Mouse (Mus musculus): ENCODE measurements around the gene Mrpl49.

The Mrpl49 gene

GRCm38 (mm10) chr19:6057313-6058096 is at the start of gene Mrpl49, which contains the start of gene Fau:
TSS of gene Mrpl49 (minus strand) at chr19:6057785.
TSS of gene Fau (plus strand) at chr19:6057844.
- peak; percentile 99 for DNase-seq (ENCODE audit: low spot score in 2 of 2)

DNA sequence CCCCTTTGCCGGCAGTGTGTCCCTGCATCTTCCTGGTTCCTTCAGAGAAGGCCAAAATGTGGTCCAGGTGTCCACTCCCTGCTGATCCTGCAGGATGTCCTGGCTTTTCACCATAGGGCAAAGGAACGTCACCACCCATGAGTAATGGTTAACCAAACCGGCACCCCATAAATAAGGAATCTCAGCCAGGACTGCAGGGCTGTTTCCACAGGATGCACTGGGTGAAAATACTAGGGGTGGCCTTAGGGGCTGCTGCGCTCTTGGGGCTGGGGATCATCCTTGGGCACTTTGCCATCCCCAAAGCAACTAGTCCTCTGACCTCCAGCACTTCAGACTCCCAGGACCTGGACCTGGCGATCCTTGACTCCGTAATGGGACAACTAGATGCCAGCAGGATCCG is 48.0 kb upstream of the Mrpl49 start, which contains the start of gene Naaladl1:
TSS of gene Naaladl1 (plus strand) at position 197 of the 400 bp plus-strand sequence.
- DNase-seq (ENCODE audit: low spot score in 2 of 2): no peak

DNA sequence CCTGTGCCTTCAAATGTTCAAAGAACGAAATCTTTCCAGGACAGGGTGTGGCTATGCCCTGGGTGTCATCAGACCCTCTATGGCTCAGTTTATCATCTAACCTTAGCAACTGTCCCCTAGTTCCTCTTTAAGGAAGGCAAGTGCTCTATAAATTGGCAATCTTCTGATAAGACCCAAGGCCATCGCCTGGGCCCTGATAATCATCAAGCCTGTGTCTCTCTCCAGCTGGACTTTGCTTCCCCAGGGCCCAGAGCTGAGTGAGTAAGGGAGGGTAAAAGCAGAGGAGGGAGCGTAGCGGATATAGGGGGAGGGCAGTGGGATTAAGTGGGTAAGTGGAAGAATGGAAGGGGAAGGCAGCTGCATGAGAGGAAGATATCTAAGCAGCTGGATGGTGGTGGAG is 46.9 kb upstream of the Mrpl49 start:
- no peak for DNase-seq (ENCODE audit: low spot score in 2 of 2)

DNA sequence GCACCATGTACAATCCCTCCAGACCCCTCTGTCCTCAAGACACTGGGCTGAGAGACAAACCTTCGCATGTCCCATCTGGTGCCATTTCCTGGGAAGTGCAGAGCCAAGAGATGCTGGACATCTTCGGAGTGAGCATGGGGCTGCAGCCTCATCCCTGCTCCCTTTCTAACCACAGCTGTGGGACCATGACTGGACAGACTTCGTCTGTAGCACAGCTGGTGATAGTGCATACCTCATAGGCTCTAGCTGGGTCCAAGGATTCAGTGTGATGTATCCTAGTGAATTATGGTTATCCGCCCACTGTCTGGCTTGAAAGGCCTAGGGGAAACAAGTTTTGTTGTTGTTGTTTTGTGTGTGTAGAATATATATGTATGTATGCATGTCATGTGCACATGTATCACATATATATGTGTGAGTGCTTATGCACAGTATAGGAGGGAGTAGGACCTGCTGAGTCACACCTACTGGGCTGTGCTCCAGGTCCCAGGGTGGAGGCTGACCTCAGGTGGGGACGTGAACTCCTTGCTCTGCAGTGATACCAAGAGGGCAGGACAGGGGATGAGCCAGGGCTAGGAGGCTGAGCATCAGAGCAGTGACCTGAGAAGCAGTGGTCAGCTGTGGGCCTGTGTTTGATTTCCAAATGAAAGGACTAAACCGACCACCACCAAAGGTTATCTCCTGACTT is 44.7 kb upstream of the Mrpl49 start:
- DNase-seq (ENCODE audit: low spot score in 2 of 2): no peak

DNA sequence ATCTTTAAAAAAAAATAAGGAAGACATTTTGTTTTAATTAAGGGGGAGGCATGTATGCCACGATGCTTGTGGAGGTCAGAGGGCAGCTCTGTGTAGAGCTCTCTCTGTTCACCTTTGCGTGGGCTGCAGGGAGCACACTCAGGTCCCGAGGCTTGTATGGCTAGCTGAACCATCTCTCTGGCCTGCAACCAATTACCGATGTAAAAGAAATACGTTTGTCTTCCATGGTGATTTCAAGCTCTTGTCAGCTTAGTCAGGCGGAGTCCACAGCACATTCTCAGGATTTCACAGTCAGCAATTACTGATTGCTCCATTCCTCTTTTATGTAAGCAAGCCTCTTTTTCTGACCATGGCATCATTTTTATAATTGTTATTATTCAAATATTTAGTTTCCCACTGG is 43.6 kb upstream of the Mrpl49 start:
- no peak for DNase-seq (ENCODE audit: low spot score in 2 of 2)

DNA sequence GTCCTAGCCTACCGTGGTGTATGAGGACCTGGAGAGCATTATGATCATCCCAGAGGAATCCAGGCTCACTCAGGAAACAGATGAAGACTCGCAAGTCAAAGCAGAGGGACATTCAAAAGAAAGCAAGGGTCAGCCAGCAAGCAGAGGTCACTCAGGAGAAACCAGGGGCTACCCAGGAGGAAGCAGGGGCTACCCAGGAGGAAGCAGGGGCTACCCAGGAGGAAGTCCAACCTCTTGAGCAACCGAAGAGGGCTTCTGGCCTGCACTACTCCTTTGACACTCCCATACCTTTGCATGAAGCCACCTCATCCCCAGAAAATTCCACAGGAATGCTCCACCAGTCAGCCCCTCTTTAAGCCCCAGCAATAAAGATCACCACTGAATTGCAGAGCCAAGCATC is 40.3 kb upstream of the Mrpl49 start:
- DNase-seq (ENCODE audit: low spot score in 2 of 2): no peak

DNA sequence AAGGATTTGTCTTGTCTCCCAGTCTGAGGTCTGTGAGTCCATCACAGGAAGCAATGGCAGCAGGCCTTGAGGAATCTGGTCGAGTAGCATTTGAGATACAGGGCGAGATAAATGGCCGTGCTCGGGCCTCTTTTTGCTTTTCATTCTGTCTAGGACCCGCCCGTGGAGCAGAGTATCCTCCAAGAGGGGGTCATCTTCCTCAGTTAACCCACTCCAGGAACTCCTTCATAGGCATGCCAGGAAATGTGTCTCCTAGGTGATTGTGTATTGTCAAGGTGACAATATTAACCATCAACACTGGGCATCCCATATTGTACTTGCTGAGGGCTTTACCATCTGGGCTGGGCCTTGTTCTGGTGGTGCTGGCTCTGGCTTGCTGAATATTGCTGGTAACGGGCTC is 36.5 kb upstream of the Mrpl49 start, which contains the start of gene AC131692.1:
TSS of gene AC131692.1 (plus strand) at position 301 of the 400 bp plus-strand sequence.
- no peak for DNase-seq (ENCODE audit: low spot score in 2 of 2)

GRCm38 (mm10) chr19:6088841-6089240 is 31.3 kb upstream of the Mrpl49 start:
- no peak for DNase-seq (ENCODE audit: low spot score in 2 of 2)

DNA sequence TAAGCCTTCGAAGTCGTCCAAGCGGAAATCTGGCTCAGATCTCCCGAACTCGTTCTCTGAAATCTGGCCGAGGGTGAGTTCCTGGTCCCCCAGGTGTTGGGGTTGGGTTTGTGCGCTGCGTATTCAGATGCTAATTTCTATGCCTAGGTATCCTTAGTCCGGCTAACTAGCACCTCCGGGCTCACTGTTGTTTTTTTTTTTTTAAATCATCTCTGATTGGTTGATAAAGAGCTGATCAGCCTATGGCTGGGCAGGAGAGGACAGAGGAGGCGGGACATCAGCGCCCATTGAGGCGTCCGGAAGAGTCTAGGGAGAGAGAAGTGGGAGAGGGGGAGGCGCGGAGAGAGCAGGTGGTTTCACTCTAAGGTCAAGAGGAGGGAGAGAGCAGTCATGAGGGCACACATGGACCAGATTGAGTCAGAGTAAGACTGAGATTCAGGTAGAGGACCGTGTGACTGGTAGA is 27.9 kb upstream of the Mrpl49 start:
- DNase-seq (ENCODE audit: low spot score in 2 of 2): no peak

DNA sequence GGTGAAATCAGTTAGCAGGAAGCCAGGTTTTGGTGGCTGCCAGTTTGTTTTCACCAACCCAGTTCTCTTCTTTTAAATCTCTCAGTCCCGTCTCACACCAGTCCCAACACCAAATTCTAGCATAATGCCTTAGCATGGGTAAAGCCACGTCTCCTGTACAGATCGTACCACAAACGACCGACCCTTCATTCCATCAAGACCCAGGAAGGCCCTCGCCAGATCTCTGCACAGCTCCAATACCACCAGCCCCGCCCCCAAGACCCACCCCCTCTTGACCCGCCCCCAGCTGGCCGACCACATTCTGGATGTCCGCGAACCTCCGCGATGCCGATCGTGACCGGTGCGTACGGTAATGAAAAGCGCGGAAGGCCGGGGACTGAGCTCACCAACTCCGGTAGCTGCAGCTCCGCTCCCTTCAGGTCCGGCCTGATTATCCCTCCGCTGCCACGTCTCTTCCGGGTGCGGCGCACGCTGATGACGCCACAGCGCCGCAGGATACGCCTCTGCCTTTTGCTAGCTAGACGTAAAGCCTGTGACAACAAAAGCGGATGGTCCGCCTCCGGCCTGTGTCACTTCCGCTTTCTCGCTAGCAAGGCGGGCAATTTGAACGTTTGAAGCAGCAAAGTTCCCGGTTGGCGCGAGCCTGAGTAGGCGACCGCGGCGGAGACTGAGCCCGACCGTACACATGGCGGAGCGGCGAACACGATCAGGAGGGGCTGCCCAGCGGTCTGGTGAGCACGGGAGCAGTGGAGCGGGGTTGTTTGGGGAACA is 27.1 kb upstream of the Mrpl49 start, which contains the start of the genes Zfpl1 and Cdca5:
TSS of gene Zfpl1 (minus strand) at position 479 of the 771 bp plus-strand sequence.
TSS of gene Cdca5 (plus strand) at position 506 of the 771 bp plus-strand sequence.
- peak; percentile 97 for DNase-seq (ENCODE audit: low spot score in 2 of 2)

- DNase-seq (ENCODE audit: low spot score in 2 of 2): no peak
These were observed 24.6 kb upstream of the Mrpl49 start, which contains the start of gene Gm28374 for GRCm38 (mm10) chr19:6082156-6082555. TSS of gene Gm28374 (minus strand) at chr19:6082256.

DNA sequence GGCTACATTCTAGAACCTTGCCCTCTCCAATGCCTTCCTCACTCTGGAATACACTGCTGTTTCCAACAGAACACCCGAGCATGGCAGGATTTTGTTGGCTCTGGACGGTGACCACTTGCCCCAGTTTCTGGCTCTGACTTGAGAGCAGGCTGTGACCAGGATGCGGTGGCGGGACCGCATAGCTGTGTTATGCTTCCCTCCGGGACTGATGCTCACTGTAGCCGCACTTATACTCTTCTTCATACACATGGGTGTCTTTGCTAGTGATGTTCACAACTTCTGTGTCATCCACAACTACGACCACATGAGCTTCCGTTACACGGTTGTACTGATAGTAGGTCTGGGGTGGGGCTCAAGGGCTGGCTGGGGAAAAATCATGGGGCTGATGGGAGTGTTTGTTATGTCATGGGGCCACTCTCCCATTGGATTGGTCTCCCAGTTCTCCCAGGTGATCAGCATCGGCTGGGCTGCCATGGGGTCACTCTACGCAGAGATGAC is 22.4 kb upstream of the Mrpl49 start, which contains the start of gene Tmem262:
TSS of gene Tmem262 (plus strand) at position 51 of the 498 bp plus-strand sequence.
- DNase-seq (ENCODE audit: low spot score in 2 of 2): no peak

DNA sequence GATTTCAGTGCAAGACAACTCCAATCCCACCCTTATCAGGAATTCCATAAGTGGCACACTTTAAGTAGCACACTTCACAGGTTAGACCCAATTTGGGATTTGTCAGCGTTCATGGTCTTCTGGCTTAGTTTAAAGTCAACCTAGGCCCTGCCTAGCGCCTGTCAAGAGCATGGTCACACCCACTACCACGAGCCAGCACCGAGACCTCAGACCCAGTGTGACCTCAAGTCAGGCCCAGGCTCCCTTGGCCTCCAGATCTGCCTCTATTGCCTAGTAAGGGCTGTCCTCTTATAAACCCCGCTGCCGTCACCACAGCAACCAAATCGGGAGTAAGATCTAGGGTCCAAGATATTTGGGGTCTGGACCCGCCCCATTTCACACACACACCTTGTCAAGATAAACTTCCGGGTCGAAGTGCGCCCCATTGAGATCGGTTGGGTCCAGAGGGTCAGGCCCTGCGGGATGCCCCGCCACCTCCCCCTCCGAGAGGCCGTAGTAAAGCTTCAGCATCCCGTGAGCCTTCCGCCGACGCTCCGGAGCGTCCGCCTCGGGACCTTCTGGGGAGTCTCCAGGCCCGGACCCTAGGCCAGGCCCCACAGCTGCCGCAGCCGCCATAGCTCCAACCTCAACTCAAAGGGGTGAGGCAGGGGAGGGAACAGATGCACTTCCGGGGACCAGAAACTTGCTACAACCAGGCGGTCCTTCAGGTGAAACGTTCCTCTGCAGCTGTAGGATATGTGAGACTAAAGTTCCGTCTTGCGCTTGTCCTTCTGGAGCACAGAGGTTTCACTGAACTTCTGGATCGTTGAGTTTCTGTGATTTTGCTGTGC is 19.2 kb upstream of the Mrpl49 start, which contains the start of gene Vps51:
TSS of gene Vps51 (minus strand) at position 668 of the 830 bp plus-strand sequence.
- peak; percentile 82 to 83 for DNase-seq (ENCODE audit: low spot score in 2 of 2)

DNA sequence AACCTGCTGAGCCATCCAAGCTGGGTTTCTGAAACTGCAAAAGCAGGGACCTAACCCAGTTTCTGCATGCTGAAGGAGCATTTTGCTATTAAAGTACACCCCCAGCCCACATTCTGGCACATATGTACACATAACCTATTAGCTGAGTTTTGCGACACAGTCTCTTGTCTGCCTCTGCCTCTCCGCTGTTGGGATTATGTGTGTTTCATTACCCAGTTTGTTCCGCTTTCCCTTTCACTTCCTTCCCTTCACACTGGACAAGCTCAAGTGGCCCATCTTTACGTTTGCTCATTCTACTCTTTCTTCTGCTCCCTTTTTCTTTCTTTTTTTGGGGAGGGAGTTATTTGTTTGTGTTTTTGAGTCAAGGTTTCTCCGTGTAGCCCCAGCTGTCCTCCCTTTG is 16.3 kb upstream of the Mrpl49 start:
- DNase-seq (ENCODE audit: low spot score in 2 of 2): no peak

- no peak for DNase-seq (ENCODE audit: low spot score in 2 of 2)
These were observed 13.7 kb upstream of the Mrpl49 start for GRCm38 (mm10) chr19:6071261-6071660.

DNA sequence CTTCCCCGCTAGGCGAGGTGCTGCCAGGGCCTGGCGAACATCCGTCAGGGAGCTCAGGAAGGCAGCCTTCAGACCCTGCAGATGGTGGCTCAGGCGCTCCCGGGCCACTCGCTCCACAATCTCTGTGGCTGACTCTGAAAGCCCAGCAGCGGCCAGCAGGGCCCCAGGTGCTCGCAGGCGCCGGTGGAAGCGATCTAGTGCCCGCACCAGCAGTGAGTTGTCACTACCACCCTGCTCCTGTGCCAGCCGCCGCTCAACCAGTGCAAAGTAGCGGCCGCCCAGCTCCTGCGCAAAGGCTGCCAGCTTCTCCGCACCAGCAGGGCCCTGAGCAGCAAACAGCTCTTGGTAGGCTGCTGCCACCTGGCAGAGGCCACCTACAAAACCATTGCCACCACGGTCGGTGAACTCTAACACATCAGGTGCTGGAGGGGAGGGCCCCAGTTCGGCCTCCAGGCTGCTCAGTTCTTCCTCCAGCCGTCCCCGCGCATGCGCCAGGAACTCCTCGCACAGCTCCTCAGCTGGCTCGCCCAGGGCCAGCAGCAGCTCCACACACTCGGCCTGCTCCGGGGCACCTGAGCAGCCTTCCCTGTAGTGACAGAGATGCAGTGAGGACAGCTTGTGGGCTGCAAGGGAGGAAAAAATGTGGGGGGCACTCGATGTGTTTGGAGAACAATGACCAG is 13.1 kb upstream of the Mrpl49 start:
- no peak for DNase-seq (ENCODE audit: low spot score in 2 of 2)

- no peak for DNase-seq (ENCODE audit: low spot score in 2 of 2)
These were observed 12.3 kb upstream of the Mrpl49 start for GRCm38 (mm10) chr19:6069851-6070250.

DNA sequence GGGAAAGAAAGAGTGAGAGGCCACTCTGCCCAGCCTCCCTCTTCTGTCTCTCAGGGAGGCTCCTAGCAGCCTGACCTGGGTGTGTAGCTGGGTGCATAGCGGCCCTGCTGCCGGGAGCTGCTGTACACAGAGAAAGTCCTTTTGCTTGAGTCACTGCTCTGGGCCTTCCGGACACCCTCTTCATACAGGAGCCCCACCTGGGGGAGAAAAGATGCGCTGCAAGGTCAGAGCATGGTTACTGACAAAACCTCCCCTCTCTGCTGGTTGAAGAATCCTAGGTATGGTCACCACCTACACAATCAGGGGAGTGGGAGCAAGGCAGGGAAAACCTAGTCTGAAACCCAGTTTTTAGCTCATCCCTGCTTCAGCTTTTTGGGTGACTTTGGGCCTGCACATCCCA is 11.4 kb upstream of the Mrpl49 start:
- DNase-seq (ENCODE audit: low spot score in 2 of 2): no peak

GRCm38 (mm10) chr19:6067724-6068415 is 10.3 kb upstream of the Mrpl49 start, which contains the start of gene Tm7sf2:
TSS of gene Tm7sf2 (minus strand) at chr19:6068373.
- DNase-seq (ENCODE audit: low spot score in 2 of 2): peak; percentile 81 to 82
